Mouse (Mus musculus): ENCODE results near the gene Mlxipl. TPM values are rescaled to one million over a fixed set of nuclear protein-coding genes. Genes with fewer than 3 reads are reported as not detected.

Gene Mlxipl
- total and polyA plus RNA-seq, 2 experiments from 2014 or later = 0.79 to 1.2 TPM

DNA sequence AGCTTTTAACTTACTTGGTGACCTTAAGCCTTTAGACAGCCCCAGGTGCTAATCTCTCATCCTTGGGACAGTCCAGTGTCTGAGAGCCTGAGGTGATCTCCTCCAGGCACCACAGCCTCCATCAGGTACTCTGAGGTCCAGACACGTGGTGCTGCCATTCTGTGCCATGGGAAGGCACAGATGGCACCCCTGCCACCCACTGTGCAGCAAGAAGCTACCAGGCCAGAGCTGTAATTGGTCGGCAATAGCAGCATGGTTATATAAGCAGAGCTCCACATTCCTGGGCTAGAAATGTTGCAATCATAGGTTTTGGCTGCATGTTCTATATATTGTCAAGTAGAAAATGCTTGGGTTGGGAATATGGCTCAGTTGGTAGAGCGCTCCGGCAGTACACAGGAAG is 89.3 kb downstream of the Mlxipl start:
- no peaks in the 10 kb centered on the region for H3K9me3 ChIP-seq (ENCODE audit: low read length)
- no peak overlapping the region for H3K9ac ChIP-seq (replicated peaks; ENCODE audit: low read length, poor library complexity, severe bottlenecking)
- no peak for TF ChIP-seq CTCF (IDR thresholded peaks at IDR 0.05)
- no peak for ATAC-seq (ENCODE audit: low FRiP score)
- H3K27ac ChIP-seq (ENCODE audit: low read depth, low read length) = no peak overlapping the region
- H3K4me2 ChIP-seq (ENCODE audit: low read depth, low read length, poor library complexity, severe bottlenecking) = no peak overlapping the region
- H3K36me3 ChIP-seq (ENCODE audit: insufficient read depth, low read length) = peaks cover 54% of the 10 kb centered on the region
- WGBS = 88% methylated on average over 4 of the region's 4 CpGs
- DNase-seq (ENCODE audit: low spot score) = no peak
- H3K4me1 ChIP-seq (ENCODE audit: insufficient read depth, low read length) = no peaks in the 10 kb centered on the region
- no peaks in the 10 kb centered on the region for H3K27me3 ChIP-seq (ENCODE audit: insufficient read depth, low read length)
- H3K4me3 ChIP-seq (ENCODE audit: low read depth, low read length) = no peak overlapping the region

DNA sequence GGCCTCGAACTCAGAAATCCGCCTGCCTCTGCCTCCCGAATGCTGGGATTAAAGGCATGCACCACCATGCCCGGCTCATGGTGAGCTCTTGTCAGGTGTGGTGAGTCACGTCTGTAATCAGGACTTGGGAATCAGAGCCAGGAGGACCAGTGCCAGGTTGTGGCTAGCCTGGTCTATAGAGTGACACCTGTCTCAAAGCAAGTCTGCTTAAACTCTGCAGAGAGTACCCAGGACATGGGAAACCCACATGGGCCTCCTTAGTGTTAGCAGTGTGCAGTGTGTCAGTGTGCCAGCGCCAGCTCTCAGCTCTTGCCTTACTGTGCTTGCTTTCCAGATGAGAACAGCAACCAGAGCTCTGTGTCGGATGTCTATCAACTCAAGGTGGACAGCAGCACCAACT is 89.9 kb downstream of the Mlxipl start:
- Histone ChIP-seq H3K9ac (replicated peaks; ENCODE audit: low read length, poor library complexity, severe bottlenecking) (no peak overlapping the region), H3K4me2 (ENCODE audit: low read depth, low read length, poor library complexity, severe bottlenecking) (no peak overlapping the region), H3K27me3 (ENCODE audit: insufficient read depth, low read length) (no peaks in the 10 kb centered on the region), H3K9me3 (ENCODE audit: low read length) (no peaks in the 10 kb centered on the region), H3K4me1 (ENCODE audit: insufficient read depth, low read length) (no peaks in the 10 kb centered on the region), H3K36me3 (ENCODE audit: insufficient read depth, low read length) (peaks cover 53% of the 10 kb centered on the region), H3K27ac (ENCODE audit: low read depth, low read length) (no peak overlapping the region), H3K4me3 (ENCODE audit: low read depth, low read length) (no peak overlapping the region)
- ATAC-seq (ENCODE audit: low FRiP score) = no peak
- no peak for TF ChIP-seq CTCF (IDR thresholded peaks at IDR 0.05)
- 94% methylated on average over 5 of the region's 7 CpGs for WGBS
- no peak for DNase-seq (ENCODE audit: low spot score)

GRCm38 (mm10) chr5:135180796-135181195 is 91.1 kb downstream of the Mlxipl start:
- ATAC-seq (ENCODE audit: low FRiP score) = no peak
- H3K4me3 ChIP-seq (ENCODE audit: low read depth, low read length) = no peak overlapping the region
- H3K4me1 ChIP-seq (ENCODE audit: insufficient read depth, low read length) = no peaks in the 10 kb centered on the region
- peaks cover 49% of the 10 kb centered on the region for H3K36me3 ChIP-seq (ENCODE audit: insufficient read depth, low read length)
- H3K27ac ChIP-seq (ENCODE audit: low read depth, low read length) = no peak overlapping the region
- 93% methylated on average over 14 of the region's 14 CpGs for WGBS
- no peaks in the 10 kb centered on the region for H3K9me3 ChIP-seq (ENCODE audit: low read length)
- TF ChIP-seq CTCF (IDR thresholded peaks at IDR 0.05) = no peak
- no peak for DNase-seq (ENCODE audit: low spot score)
- H3K4me2 ChIP-seq (ENCODE audit: low read depth, low read length, poor library complexity, severe bottlenecking) = no peak overlapping the region
- no peaks in the 10 kb centered on the region for H3K27me3 ChIP-seq (ENCODE audit: insufficient read depth, low read length)
- no peak overlapping the region for H3K9ac ChIP-seq (replicated peaks; ENCODE audit: low read length, poor library complexity, severe bottlenecking)

GRCm38 (mm10) chr5:135181776-135182175 is 92.1 kb downstream of the Mlxipl start:
- DNase-seq (ENCODE audit: low spot score) (no peak), ATAC-seq (ENCODE audit: low FRiP score) (no peak)
- TF ChIP-seq CTCF (IDR thresholded peaks at IDR 0.05) = no peak
- 67% methylated on average over 6 of the region's 6 CpGs for WGBS
- H3K9me3 ChIP-seq (ENCODE audit: low read length) = no peaks in the 10 kb centered on the region
- H3K4me2 ChIP-seq (ENCODE audit: low read depth, low read length, poor library complexity, severe bottlenecking) = no peak overlapping the region
- H3K27me3 ChIP-seq (ENCODE audit: insufficient read depth, low read length) = no peaks in the 10 kb centered on the region
- H3K4me1 ChIP-seq (ENCODE audit: insufficient read depth, low read length) = no peaks in the 10 kb centered on the region
- H3K36me3 ChIP-seq (ENCODE audit: insufficient read depth, low read length) = peaks cover 48% of the 10 kb centered on the region
- no peak overlapping the region for H3K4me3 ChIP-seq (ENCODE audit: low read depth, low read length)
- H3K9ac ChIP-seq (replicated peaks; ENCODE audit: low read length, poor library complexity, severe bottlenecking) = no peak overlapping the region
- H3K27ac ChIP-seq (ENCODE audit: low read depth, low read length) = no peak overlapping the region

DNA sequence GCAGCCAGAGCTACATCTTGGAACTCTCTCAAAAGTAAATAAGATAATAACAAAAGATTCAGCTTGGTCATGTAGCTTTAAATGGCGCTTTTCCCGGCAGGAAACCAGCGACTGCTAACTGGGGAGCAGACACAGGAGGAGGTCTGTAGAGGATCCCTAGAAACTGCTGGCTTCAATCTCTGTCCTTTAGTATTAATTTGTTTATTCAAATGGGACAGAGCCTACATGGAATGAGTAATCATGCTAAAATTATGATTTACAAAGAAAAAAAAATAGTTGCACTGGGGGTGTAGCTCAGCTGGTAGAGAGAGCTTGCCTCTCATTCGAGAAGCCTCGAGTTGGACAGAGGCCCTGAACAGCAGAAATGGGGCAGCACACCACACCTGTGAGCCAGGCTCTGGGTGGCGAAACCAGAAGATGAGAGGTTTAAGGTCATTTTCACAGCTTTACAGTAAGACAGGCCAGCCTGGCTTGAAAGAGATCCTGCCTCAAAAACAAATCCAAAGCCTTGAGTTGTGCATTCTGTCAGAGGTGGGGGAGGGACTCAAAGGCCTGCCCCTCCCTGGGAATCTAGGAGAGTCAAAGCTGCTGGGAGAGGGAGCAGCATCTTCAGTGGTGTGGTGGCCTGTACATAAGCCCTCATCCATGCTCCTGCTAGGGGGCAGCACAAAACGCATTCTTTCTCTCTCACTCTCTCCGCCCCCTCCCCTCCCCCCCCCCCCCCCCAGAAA is 93.6 kb downstream of the Mlxipl start:
- H3K36me3 ChIP-seq (ENCODE audit: insufficient read depth, low read length) = peaks cover 34% of the 10 kb centered on the region
- H3K27me3 ChIP-seq (ENCODE audit: insufficient read depth, low read length) = no peaks in the 10 kb centered on the region
- DNase-seq (ENCODE audit: low spot score) = no peak
- H3K9me3 ChIP-seq (ENCODE audit: low read length) = no peaks in the 10 kb centered on the region
- H3K9ac ChIP-seq (replicated peaks; ENCODE audit: low read length, poor library complexity, severe bottlenecking) = no peak overlapping the region
- WGBS = 58% methylated on average over 8 of the region's 8 CpGs
- no peaks in the 10 kb centered on the region for H3K4me1 ChIP-seq (ENCODE audit: insufficient read depth, low read length)
- H3K4me2 ChIP-seq (ENCODE audit: low read depth, low read length, poor library complexity, severe bottlenecking) = no peak overlapping the region
- no peak for TF ChIP-seq CTCF (IDR thresholded peaks at IDR 0.05)
- no peak overlapping the region for H3K4me3 ChIP-seq (ENCODE audit: low read depth, low read length)
- no peak overlapping the region for H3K27ac ChIP-seq (ENCODE audit: low read depth, low read length)
- no peak for ATAC-seq (ENCODE audit: low FRiP score)

DNA sequence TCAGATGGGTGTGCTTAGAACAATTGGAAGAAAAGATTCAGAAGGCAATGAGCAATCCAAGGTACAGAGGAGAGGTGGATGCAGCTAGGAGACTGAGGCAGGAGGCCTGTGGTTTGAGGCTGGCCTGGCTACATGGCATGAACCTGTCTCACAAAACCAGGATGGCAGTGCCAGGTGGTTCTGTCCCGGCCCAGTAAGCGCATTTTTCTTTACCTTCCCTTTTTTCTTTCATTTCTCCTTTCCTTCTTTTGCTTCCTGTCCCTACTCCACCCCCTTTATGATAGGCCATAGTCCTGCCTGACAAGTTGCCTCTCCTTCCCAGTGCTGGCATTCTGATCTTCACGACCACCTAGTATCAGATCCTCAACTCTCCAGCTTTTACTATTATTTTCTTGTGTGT is 95.3 kb downstream of the Mlxipl start:
- Histone ChIP-seq H3K9me3 (ENCODE audit: low read length) (no peaks in the 10 kb centered on the region), H3K4me3 (ENCODE audit: low read depth, low read length) (no peak overlapping the region), H3K36me3 (ENCODE audit: insufficient read depth, low read length) (peaks cover 19% of the 10 kb centered on the region), H3K27ac (ENCODE audit: low read depth, low read length) (no peak overlapping the region), H3K9ac (replicated peaks; ENCODE audit: low read length, poor library complexity, severe bottlenecking) (no peak overlapping the region), H3K4me2 (ENCODE audit: low read depth, low read length, poor library complexity, severe bottlenecking) (no peak overlapping the region), H3K4me1 (ENCODE audit: insufficient read depth, low read length) (peaks cover 12% of the 10 kb centered on the region; the same call in 1 of the 2 replicates), H3K27me3 (ENCODE audit: insufficient read depth, low read length) (no peaks in the 10 kb centered on the region)
- no peak for ATAC-seq (ENCODE audit: low FRiP score)
- no peak for DNase-seq (ENCODE audit: low spot score)
- TF ChIP-seq CTCF (IDR thresholded peaks at IDR 0.05) = no peak
- WGBS = 100% methylated on average over 3 of the region's 3 CpGs

Data from midbrain, postnatal 0 days (tissue).